Comparison of ENCODE assay signal across 15 mouse cellular contexts in the genomic region with DNA sequence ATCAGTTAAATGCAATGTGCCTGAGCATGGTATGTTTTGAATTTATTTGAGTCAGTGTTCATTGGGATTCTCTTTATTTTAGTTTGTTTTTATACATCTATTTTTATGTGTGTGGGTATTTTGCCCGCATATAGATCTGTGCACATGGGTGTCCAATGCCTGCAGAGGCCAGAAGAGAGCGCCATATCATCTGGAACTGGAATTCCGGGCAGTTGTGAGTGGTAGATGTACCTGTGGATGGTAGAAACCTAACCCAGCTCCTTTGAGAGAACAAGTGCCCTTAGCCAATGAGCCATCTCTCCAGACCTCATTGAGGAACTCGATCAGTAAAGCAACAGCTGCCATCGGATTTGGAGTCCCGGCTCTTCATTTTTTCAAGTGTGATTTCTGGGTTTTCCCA.
"Had no signal": no experiment of that assay in that cellular context is flagged by ENCODE, and none has a peak within 500 bp of the region (broad histone marks: within the 10 kb centered on the region; RNA-seq: fewer than 3 reads in every experiment).

No protein-coding gene starts in this region.

- DNase-seq: liver, postnatal 0 days; lung, embryonic 14.5 days; lung, postnatal 14 days; lung, postnatal 36 days; right cerebral cortex, postnatal 14 days; thymus, adult 18-20 months; thymus, postnatal 14 days; thymus, postnatal 36 days had no signal

- H3K4me2 ChIP-seq: liver, embryonic 15.5 days; lung, embryonic 14.5 days; midbrain, embryonic 11.5 days; midbrain, embryonic 13.5 days; midbrain, embryonic 15.5 days; neural tube, embryonic 12.5 days had no signal

- H3K27ac ChIP-seq: liver, embryonic 15.5 days; macrophage; midbrain, embryonic 13.5 days; midbrain, embryonic 15.5 days; neural tube, embryonic 12.5 days had no signal

- H3K4me1 ChIP-seq: liver, embryonic 15.5 days; megakaryocyte, embryonic 14.5 days; midbrain, embryonic 13.5 days; midbrain, embryonic 15.5 days; neural tube, embryonic 12.5 days had no signal

- H3K9ac ChIP-seq: liver, embryonic 15.5 days; liver, postnatal 0 days; lung, embryonic 14.5 days; midbrain, embryonic 13.5 days; midbrain, embryonic 15.5 days; neural tube, embryonic 12.5 days had no signal

- H3K9me3 ChIP-seq: midbrain, embryonic 13.5 days; midbrain, embryonic 15.5 days; neural tube, embryonic 12.5 days had no signal

- H3K36me3 ChIP-seq: liver, embryonic 15.5 days; midbrain, embryonic 13.5 days; midbrain, embryonic 15.5 days; neural tube, embryonic 12.5 days had no signal

- H3K27me3 ChIP-seq: liver, embryonic 15.5 days; megakaryocyte, embryonic 14.5 days; midbrain, embryonic 13.5 days; midbrain, embryonic 15.5 days; neural tube, embryonic 12.5 days had no signal

- ATAC-seq: liver, postnatal 0 days; midbrain, embryonic 13.5 days; midbrain, embryonic 15.5 days had no signal

- H3K4me3 ChIP-seq: liver, embryonic 15.5 days; megakaryocyte, embryonic 14.5 days; midbrain, embryonic 13.5 days; midbrain, embryonic 15.5 days; neural tube, embryonic 12.5 days had no signal
